Mouse (Mus musculus) adrenal gland, adult 8-10 months (tissue): ENCODE results near the gene Btk. TPM values are rescaled to one million over a fixed set of nuclear protein-coding genes. Genes with fewer than 3 reads are reported as not detected.
"Not testable (repeated sequence)": the region's sequence is repeated elsewhere in the genome, so short reads cannot be mapped to it uniquely, and the experiment has no call there.

Source experiments
- DNase-seq: peaks from one replicate; pipeline ENCODE4 v3.0.0; 2022
- total RNA-seq, 4 experiments: library from RNA; stranded (reverse); gene quantifications; 2 replicates each; pipeline ENCODE4 v1.2.4; 2022

The Btk gene
- total RNA-seq, 4 experiments from 2014 or later: 1.5 to 3.4 (median 1.8) TPM

GRCm38 (mm10) chrX:134580528-134581305 is 2.7 kb downstream of the Btk start:
- no peak for DNase-seq

GRCm38 (mm10) chrX:134577896-134578295 is 5.5 kb downstream of the Btk start:
- no peak for DNase-seq

GRCm38 (mm10) chrX:134566536-134567222 is 16.7 kb downstream of the Btk start:
- no peak for DNase-seq

GRCm38 (mm10) chrX:134564326-134564725 is 19.0 kb downstream of the Btk start:
- DNase-seq: no peak

- DNase-seq: no peak
Measured at GRCm38 (mm10) chrX:134554425-134554824, 28.9 kb downstream of the Btk start.

GRCm38 (mm10) chrX:134553326-134553725 is 30.0 kb downstream of the Btk start:
- DNase-seq: no peak

- no peak for DNase-seq
Measured at GRCm38 (mm10) chrX:134550903-134551302, 32.5 kb downstream of the Btk start.

GRCm38 (mm10) chrX:134547330-134547729 is 36.0 kb downstream of the Btk start:
- DNase-seq: no peak

- no peak for DNase-seq
Measured at GRCm38 (mm10) chrX:134541955-134542308, 41.4 kb downstream of the Btk start.

GRCm38 (mm10) chrX:134541145-134541954 is 42.0 kb downstream of the Btk start, which contains the start of gene Timm8a1:
Timm8a1 (minus strand) TSS chrX:134541865.
- DNase-seq: peak; percentile 26

GRCm38 (mm10) chrX:134540414-134541135 is 42.8 kb downstream of the Btk start:
- DNase-seq: peak; percentile 7

GRCm38 (mm10) chrX:134539795-134540194 is 43.6 kb downstream of the Btk start:
- not testable (repeated sequence) for DNase-seq

- no peak for DNase-seq
Measured at GRCm38 (mm10) chrX:134533346-134533745, 50.0 kb downstream of the Btk start.

GRCm38 (mm10) chrX:134525260-134525659 is 58.1 kb downstream of the Btk start:
- DNase-seq: no peak

- DNase-seq: no peak
Measured at GRCm38 (mm10) chrX:134523772-134524171, 59.6 kb downstream of the Btk start.

- no peak for DNase-seq
Measured at GRCm38 (mm10) chrX:134509473-134509872, 73.9 kb downstream of the Btk start.

- DNase-seq: no peak
Measured at GRCm38 (mm10) chrX:134507977-134508376, 75.4 kb downstream of the Btk start.

- peak; percentile 52 for DNase-seq
Measured at GRCm38 (mm10) chrX:134500651-134501050, 82.7 kb downstream of the Btk start.
